Mouse (Mus musculus) embryonic facial prominence, embryonic 12.5 days (tissue): ENCODE results near the gene Mgst2. TPM values are rescaled to one million over a fixed set of nuclear protein-coding genes. Genes with fewer than 3 reads are reported as not detected.

Experiments used
- ATAC-seq: fragments of 200-750 bp; cut with Nextera tagmentation; 2 replicates; pipeline ENCODE4 v1.8.0; 2017; ENCODE audit not compliant: insufficient number of reproducible peaks, insufficient read depth, low FRiP score, low TSS enrichment
- H3K27ac ChIP-seq: fragments of 300-500 bp; sonication (generic); 2 replicates; pipeline ENCODE4 v1.5.1; 2016; ENCODE audit warnings: mild to moderate bottlenecking
- H3K27me3 ChIP-seq: fragments of 300-500 bp; sonication (generic); 2 replicates; pipeline ENCODE4 v1.6.1; 2016; ENCODE audit warnings: mild to moderate bottlenecking, moderate library complexity
- H3K36me3 ChIP-seq: fragments of 300-500 bp; sonication (generic); 2 replicates; pipeline ENCODE4 v1.6.1; 2016; ENCODE audit warnings: mild to moderate bottlenecking
- H3K4me1 ChIP-seq: fragments of 300-500 bp; sonication (generic); 2 replicates; pipeline ENCODE4 v1.6.1; 2016
- H3K4me2 ChIP-seq: fragments of 300-500 bp; sonication (generic); replicated peaks from 2 replicates; pipeline ENCODE4 v1.6.1; 2016; ENCODE audit warnings: mild to moderate bottlenecking, moderate library complexity
- H3K4me3 ChIP-seq: fragments of 300-500 bp; sonication (generic); 2 replicates; pipeline ENCODE4 v1.5.1; 2016; ENCODE audit warnings: mild to moderate bottlenecking
- H3K9ac ChIP-seq: fragments of 300-500 bp; sonication (generic); 2 replicates; pipeline ENCODE4 v1.6.1; 2016; ENCODE audit warnings: mild to moderate bottlenecking, moderate library complexity
- H3K9me3 ChIP-seq: fragments of 300-500 bp; sonication (generic); 2 replicates; pipeline ENCODE4 v1.6.1; 2016; ENCODE audit warnings: mild to moderate bottlenecking, moderate library complexity
- WGBS: fragments of 180-500 bp; shearing (Covaris S2); methylation state at CpG from one replicate; pipeline ENCODE4 v1.1.7; 2016; 5-methylcytosine and 5-hydroxymethylcytosine counted together
- polyA plus RNA-seq: library from polyadenylated mRNA; unstranded; fragments of >200 nt; fragmentation: Nextera tagmentation; extraction: Ambion mirVana; gene quantifications from 2 replicates; pipeline ENCODE4 v1.2.1, GENCODE M21; 2016

Gene Mgst2
- polyA plus RNA-seq, 1 experiment from 2014 or later = 1.3 TPM

DNA sequence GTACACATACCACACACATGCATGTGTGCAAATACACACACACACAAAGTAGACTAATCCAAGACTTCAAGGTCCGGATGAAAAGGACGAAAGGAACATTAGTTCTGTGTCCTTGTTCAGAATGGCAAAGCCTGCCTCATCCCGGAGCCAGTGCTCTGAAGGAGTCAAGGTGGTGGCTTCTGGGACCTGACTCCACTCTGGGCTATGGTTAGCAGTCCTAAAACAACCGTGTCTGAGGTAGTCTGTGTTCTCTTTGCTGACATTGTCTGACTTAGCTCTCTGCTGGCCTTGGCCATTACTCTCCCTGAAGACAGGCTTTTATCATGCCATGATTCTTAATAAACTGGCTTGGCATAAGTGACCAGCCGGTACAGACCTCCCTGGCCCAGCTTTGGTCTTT lies 745 bp upstream of the Mgst2 start:
- H3K9ac ChIP-seq = no peak overlapping the region
- peaks cover 2% of the 10 kb centered on the region; the same call in 1 of the 2 replicates for H3K4me1 ChIP-seq
- 86% methylated on average over 5 of the region's 5 CpGs for WGBS
- ATAC-seq = no peak
- H3K4me2 ChIP-seq = no peak overlapping the region
- no peak overlapping the region for H3K27ac ChIP-seq
- no peaks in the 10 kb centered on the region for H3K9me3 ChIP-seq
- no peaks in the 10 kb centered on the region for H3K27me3 ChIP-seq
- no peak overlapping the region for H3K4me3 ChIP-seq
- H3K36me3 ChIP-seq = no peaks in the 10 kb centered on the region

GRCm38 (mm10) chr3:51660821-51661276 lies 689 bp downstream of the Mgst2 start:
- H3K27ac ChIP-seq = no peak overlapping the region
- no peak for ATAC-seq
- no peak overlapping the region for H3K4me2 ChIP-seq
- no peak overlapping the region for H3K4me3 ChIP-seq
- H3K36me3 ChIP-seq = no peaks in the 10 kb centered on the region
- H3K9ac ChIP-seq = no peak overlapping the region
- H3K27me3 ChIP-seq = no peaks in the 10 kb centered on the region
- H3K9me3 ChIP-seq = no peaks in the 10 kb centered on the region
- peaks cover 5% of the 10 kb centered on the region; the same call in 1 of the 2 replicates for H3K4me1 ChIP-seq
- 77% methylated on average over 3 of the region's 3 CpGs for WGBS

GRCm38 (mm10) chr3:51661376-51661775 lies 1.2 kb downstream of the Mgst2 start:
- no peaks in the 10 kb centered on the region for H3K9me3 ChIP-seq
- no peak overlapping the region for H3K9ac ChIP-seq
- H3K27me3 ChIP-seq = no peaks in the 10 kb centered on the region
- H3K4me1 ChIP-seq = peaks cover 10% of the 10 kb centered on the region; the same call in 1 of the 2 replicates
- no peak overlapping the region for H3K4me2 ChIP-seq
- 58% methylated on average over 5 of the region's 5 CpGs for WGBS
- ATAC-seq = no peak
- no peak overlapping the region for H3K4me3 ChIP-seq
- no peaks in the 10 kb centered on the region for H3K36me3 ChIP-seq
- no peak overlapping the region for H3K27ac ChIP-seq

DNA sequence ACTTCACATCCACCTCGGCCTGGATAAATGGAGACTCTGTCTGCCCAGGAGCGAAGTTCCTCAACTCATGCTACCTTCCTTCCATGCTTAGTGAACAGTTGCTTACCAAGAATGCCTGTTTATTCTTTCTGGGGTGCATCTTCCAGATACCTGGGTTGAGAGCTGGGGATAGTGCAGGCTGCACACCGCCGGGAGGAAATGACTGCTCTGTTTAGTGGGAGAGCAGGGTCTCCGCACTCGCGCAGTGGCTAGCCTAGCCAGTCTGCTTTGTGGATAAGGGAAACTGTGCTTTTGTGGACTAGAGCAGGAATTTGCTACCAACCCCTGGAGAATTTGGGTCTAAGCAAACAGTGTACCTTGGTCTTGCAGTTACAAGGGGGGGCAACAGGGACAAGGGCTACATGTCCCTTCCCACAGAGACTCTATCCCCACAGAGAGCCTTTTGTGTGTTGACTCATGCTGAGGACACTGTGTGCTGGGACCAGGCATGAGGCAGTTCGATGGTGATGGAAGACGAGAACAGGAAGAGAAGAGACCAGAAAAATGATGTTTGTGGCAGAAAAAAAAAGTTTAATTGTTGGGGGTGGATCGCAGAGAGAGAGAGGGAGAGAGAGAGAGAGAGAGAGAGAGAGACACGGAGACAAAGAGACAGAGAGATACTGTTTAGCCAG lies 1.9 kb downstream of the Mgst2 start:
- Histone ChIP-seq H3K9ac (no peak overlapping the region), H3K9me3 (no peaks in the 10 kb centered on the region), H3K4me3 (no peak overlapping the region), H3K27me3 (no peaks in the 10 kb centered on the region), H3K4me2 (no peak overlapping the region), H3K36me3 (no peaks in the 10 kb centered on the region), H3K4me1 (peaks cover 10% of the 10 kb centered on the region; the same call in 1 of the 2 replicates), H3K27ac (no peak overlapping the region)
- 59% methylated on average over 11 of the region's 11 CpGs for WGBS
- no peak for ATAC-seq

GRCm38 (mm10) chr3:51662557-51662956 lies 2.4 kb downstream of the Mgst2 start:
- WGBS = 60% methylated on average over 6 of the region's 6 CpGs

GRCm38 (mm10) chr3:51668607-51669006 lies 8.4 kb downstream of the Mgst2 start:
- H3K4me2 ChIP-seq = no peak overlapping the region
- no peaks in the 10 kb centered on the region for H3K9me3 ChIP-seq
- no peak overlapping the region for H3K4me3 ChIP-seq
- 0 out of 2 replicates have a peak, but pooled peaks have one; percentile 64 for ATAC-seq
- no peak overlapping the region for H3K27ac ChIP-seq
- no peaks in the 10 kb centered on the region for H3K27me3 ChIP-seq
- H3K9ac ChIP-seq = no peak overlapping the region
- no peaks in the 10 kb centered on the region for H3K36me3 ChIP-seq
- 14% methylated on average over 2 of the region's 2 CpGs for WGBS
- peaks cover 11% of the 10 kb centered on the region; the same call in 1 of the 2 replicates for H3K4me1 ChIP-seq

More at GRCm38 (mm10) chr3:51662557-51662956, 2.4 kb downstream of the Mgst2 start:
- Histone ChIP-seq H3K27me3 (no peaks in the 10 kb centered on the region), H3K4me2 (no peak overlapping the region), H3K36me3 (no peaks in the 10 kb centered on the region), H3K9me3 (no peaks in the 10 kb centered on the region), H3K27ac (no peak overlapping the region), H3K9ac (no peak overlapping the region), H3K4me1 (peaks cover 10% of the 10 kb centered on the region; the same call in 1 of the 2 replicates), H3K4me3 (no peak overlapping the region)
- ATAC-seq = no peak

DNA sequence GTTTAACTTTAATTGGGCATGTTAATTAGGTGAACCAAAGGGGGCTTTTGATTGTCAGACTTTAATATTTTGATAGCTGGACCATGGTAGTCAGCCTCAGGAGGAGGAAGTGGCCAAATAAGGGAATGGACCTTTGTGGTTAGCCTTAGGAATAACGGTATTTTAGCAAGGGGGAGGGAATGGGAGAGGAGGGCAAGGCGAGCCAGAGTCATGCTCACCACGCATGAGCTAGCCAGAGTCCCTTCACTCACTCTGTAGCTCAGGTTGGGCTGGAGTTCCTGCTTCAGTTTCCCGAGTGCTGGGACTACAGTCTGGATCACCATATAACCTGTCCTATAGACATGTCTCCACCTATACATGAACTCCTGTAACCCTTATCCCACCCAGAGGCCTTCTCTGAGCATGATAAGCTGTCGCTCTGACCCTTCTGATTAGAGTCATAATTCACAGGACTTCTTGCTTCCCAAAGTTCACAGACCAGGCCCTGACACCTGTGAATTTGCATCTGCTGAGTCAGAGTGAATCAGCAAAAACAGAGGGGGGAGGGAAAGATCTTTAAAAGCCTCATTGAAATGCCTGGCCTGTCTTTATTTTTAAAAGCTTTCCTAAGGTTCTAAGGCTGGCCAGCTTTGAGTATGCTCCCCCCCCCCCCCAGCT lies 10.4 kb downstream of the Mgst2 start:
- Histone ChIP-seq H3K4me1 (peaks cover 13% of the 10 kb centered on the region; the same call in 1 of the 2 replicates), H3K36me3 (no peaks in the 10 kb centered on the region), H3K4me3 (no peak overlapping the region), H3K4me2 (no peak overlapping the region), H3K9me3 (no peaks in the 10 kb centered on the region), H3K27ac (no peak overlapping the region), H3K27me3 (no peaks in the 10 kb centered on the region), H3K9ac (no peak overlapping the region)
- WGBS = 68% methylated on average over 5 of the region's 5 CpGs
- ATAC-seq = no peak

- no peaks in the 10 kb centered on the region for H3K36me3 ChIP-seq
Observed at GRCm38 (mm10) chr3:51671071-51671469, 10.9 kb downstream of the Mgst2 start.

DNA sequence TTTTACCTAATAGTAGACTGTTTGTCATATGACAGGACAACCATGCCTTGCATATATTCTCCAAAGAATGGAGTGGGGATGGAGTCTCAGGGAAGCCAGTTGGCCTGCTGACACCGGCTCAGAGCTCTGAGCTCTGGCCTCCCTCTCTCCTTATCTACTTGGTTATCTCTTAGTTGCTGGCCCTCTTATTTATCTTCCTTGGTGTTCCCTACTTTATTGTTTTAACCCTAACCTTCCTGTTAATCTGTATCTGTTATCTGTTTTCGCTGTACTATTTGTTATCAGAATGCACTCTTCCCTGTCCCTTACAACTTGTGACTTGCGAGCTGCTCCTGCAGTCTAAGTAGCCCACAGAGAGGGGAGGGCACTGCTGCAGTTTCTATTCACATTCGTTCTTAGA lies 12.5 kb downstream of the Mgst2 start:
- Histone ChIP-seq H3K4me3 (no peak overlapping the region), H3K36me3 (no peaks in the 10 kb centered on the region), H3K4me1 (peaks cover 6% of the 10 kb centered on the region; the same call in 1 of the 2 replicates), H3K9me3 (no peaks in the 10 kb centered on the region), H3K27ac (no peak overlapping the region), H3K27me3 (no peaks in the 10 kb centered on the region), H3K9ac (no peak overlapping the region), H3K4me2 (no peak overlapping the region)
- no peak for ATAC-seq
- WGBS = 73% methylated on average over 4 of the region's 4 CpGs

More at GRCm38 (mm10) chr3:51671071-51671469, 10.9 kb downstream of the Mgst2 start:
- ATAC-seq = no peak
- Histone ChIP-seq H3K4me3 (no peak overlapping the region), H3K4me2 (no peak overlapping the region), H3K27ac (no peak overlapping the region), H3K9me3 (no peaks in the 10 kb centered on the region), H3K9ac (no peak overlapping the region), H3K27me3 (no peaks in the 10 kb centered on the region), H3K4me1 (peaks cover 9% of the 10 kb centered on the region; the same call in 1 of the 2 replicates)
- WGBS = 93% methylated on average over 1 of the region's 1 CpGs

- WGBS = 68% methylated on average over 21 of the region's 21 CpGs
- no peaks in the 10 kb centered on the region for H3K27me3 ChIP-seq
- no peak overlapping the region for H3K27ac ChIP-seq
- H3K4me3 ChIP-seq = no peak overlapping the region
- H3K36me3 ChIP-seq = no peaks in the 10 kb centered on the region
- H3K9ac ChIP-seq = no peak overlapping the region
- no peak for ATAC-seq
- H3K9me3 ChIP-seq = no peaks in the 10 kb centered on the region
- no peak overlapping the region for H3K4me2 ChIP-seq
- 0 out of 2 replicates have a peak, but pooled peaks cover 2% of the 10 kb centered on the region for H3K4me1 ChIP-seq
Observed at GRCm38 (mm10) chr3:51673408-51674086, 13.4 kb downstream of the Mgst2 start.

DNA sequence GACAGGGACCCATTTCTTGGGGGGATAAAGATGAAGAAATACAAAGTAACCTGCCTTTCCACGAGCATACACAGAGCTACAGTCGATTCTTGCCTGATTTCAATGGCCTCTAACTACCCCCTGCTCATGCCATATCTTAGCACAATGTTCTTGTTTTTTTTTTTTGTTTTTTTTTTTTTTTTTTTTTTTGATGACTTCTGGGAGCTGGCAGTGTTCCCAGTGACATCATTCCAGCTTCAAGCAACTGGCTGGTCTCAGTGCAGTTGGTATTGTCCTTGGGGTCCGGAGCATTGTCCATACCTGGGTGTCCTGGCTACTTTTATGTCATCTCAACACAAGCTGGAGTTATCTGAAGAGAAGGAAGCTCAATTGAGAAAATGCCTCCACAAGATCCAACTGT lies 14.8 kb downstream of the Mgst2 start:
- Histone ChIP-seq H3K27ac (no peak overlapping the region), H3K9me3 (no peaks in the 10 kb centered on the region), H3K4me2 (no peak overlapping the region), H3K4me3 (no peak overlapping the region), H3K36me3 (no peaks in the 10 kb centered on the region), H3K27me3 (no peaks in the 10 kb centered on the region), H3K9ac (no peak overlapping the region), H3K4me1 (0 out of 2 replicates have a peak, but pooled peaks cover 2% of the 10 kb centered on the region)
- WGBS = 85% methylated on average over 3 of the region's 3 CpGs
- ATAC-seq = no peak
